Mouse (Mus musculus): ENCODE measurements around the gene Pigt.

Gene Pigt

DNA sequence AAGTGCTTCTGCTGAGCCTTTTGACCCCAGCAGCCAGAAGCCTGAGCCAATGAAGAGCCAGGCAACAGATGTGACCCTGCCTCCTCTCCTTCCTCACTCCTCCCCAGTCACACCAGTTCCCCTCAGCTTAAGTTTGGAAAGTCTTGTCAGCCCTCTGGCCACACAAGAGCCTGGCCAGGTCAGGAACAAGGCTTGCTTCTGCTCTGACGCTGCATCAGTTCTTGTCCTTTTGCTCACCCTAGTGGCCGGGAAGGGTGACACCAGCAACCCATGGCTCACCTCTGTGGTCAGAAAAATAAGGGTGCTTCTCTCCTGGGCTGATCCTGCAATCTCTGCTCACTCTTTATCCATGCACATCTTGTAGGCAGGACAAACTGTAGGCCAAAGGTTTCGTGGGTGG, 23.5 kb downstream of the Pigt start:
- no peak for DNase-seq (ENCODE audit: low spot score)

- DNase-seq (ENCODE audit: low spot score) = no peak
These were observed 24.5 kb downstream of the Pigt start for GRCm38 (mm10) chr2:164521841-164522240.

GRCm38 (mm10) chr2:164522280-164522679, 25.0 kb downstream of the Pigt start:
- DNase-seq (ENCODE audit: low spot score) = no peak

GRCm38 (mm10) chr2:164523301-164523773, 26.0 kb downstream of the Pigt start:
- no peak for DNase-seq (ENCODE audit: low spot score)

DNA sequence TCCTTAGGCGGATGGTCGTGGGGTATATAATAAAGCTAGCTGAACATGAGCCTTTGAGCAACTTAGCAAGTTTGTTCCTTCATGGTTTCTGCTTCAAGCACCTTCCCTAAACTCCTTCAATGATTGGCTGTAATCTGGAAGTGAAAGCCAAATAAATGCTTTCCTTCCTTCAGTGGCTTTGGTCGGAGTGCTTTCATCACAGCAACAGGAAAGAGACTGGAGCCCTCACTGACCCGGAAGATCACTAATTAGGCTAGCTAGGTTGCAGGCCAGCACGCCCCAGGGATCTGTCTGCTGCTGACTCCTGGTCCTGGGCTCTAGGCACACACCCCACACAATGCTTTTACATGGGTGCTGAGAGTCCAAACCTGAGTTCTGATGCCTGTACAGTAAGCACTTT, 31.2 kb downstream of the Pigt start:
- no peak for DNase-seq (ENCODE audit: low spot score)

DNA sequence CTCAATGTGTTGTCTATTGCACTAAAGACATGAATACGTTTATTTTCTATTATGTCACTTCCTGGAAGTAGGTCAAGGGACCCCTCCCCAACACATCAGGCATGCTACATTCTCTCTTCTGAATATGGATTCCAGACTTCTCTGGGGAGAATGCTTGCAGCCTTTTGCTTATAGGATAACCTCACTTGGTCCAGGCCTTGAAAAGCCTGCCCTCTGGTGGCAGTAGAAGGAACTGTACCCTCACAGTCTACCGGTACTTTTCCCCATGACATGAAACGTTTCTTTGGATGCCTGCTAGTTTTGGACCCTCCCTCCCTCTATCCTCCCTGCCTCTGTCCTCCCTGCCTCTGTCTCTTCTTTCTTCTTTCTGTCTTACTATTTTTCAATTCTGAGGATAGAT, 33.8 kb downstream of the Pigt start:
- DNase-seq (ENCODE audit: low spot score) = no peak

- no peak for DNase-seq (ENCODE audit: low spot score)
These were observed 37.0 kb downstream of the Pigt start for GRCm38 (mm10) chr2:164534315-164534714.

DNA sequence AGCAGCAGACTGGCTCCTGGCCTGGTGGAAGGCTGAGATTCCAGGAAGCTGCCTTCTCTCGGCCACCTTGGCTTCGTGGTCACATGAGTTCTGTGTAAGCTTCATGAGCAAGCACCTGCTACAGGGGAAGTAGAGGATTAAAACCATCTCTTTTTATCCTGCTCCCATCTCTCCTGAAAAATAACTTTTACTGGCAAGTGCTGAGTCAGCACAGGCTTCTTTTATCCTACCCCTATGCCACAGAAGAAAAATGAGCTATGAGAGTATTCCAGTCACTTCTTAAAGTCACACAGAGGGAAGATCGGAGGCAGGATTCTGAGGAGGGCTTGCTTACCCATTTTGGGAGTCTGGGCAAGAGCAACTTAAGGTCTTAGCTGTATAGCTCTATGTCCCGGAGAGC, 39.7 kb downstream of the Pigt start:
- no peak for DNase-seq (ENCODE audit: low spot score)

DNA sequence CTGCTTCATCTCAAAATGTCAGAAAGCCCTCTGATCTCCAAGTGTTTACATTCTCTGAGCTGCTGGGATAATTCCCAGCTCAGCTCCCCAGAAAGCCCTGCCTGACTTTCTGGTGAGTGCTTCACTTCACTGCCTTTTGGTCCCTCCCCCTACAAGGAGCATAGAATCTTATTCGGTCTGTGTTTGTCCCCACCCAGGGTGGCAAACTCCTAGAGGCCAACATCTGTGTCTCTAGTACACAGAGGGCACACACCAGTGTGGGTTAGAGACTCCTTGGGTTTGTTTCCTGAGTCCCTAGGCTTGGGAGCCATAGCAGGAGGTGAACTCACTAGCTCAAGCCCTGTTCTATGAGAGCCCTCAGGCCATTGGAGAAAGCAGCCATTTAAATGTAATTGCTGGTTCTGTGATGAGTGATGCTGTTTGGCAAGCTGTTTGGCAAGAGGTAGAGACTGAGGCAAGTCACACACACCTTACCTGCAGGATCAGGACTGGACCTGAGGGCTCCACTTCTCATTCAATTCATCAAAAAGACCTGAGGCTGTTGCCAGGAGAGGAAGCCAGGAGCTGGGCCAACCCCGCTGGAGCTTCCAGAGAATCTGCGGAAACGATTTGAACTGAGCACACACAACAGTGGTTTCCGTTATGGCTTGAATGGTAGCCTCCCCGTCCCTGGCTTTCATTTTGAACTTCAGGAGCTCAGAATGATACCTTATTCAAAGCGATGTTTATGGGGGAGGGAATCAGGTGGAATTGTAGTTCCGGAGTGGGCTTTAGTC, 43.5 kb downstream of the Pigt start:
- no peak for DNase-seq (ENCODE audit: low spot score)

GRCm38 (mm10) chr2:164542132-164542531, 44.8 kb downstream of the Pigt start:
- DNase-seq (ENCODE audit: low spot score) = no peak

DNA sequence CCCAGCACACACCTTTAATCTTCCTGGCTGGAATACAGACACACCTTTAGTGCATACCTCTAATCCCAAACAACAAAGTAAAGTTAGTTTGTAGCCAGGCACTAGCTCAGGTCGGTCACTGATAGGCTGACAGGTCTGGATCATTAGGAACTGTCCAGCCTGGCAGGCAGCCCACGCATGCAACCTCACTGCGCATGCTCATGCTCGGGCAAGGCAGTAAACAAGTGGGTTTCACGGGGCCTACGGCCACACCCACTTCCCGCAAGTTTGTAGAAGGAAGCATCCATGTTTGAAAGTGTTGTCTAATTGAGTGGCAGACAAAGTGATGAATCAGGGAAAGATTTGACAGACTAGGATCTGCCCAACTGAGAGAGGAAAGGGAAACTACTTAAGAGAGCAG, 45.3 kb downstream of the Pigt start:
- DNase-seq (ENCODE audit: low spot score) = no peak

DNA sequence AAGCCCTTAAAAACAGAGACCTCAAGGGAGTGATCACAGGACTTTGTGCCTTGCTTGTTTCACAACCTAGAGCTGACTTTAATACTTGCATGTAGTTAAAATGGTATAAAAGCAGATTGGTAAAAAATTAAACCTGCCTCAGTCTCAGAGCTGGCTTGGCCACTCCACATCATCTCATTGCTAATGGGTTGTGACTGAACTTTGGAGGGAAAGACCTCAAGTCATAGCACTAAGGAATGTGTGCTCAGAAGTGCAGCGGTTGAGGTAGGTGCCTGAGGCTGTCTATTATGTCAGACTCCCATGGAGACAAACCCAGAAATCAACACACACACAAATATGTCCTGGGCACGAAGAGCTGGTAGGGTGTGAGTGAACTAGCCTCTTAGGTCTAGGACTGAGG, 46.4 kb downstream of the Pigt start:
- DNase-seq (ENCODE audit: low spot score) = no peak

- no peak for DNase-seq (ENCODE audit: low spot score)
These were observed 47.3 kb downstream of the Pigt start for GRCm38 (mm10) chr2:164544454-164545097.

DNA sequence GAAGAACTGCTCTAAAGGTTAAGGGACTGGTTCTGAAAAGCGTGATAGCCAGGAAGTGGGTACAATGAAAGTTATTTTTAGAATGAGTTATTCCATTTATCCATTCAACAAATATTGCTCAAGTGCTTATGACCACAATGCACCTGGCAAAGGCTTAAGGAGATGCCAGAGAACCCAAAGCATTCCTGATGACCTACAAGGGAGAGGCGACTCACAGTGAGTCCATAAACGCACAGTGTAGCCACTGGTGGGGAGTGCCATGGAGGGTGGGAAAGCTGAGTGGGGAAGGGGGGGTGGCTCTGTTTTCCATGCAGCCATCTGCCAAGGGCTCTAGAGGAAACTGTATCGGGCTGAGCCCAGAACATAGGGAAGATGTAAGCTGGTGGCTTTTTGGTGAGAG, 52.0 kb downstream of the Pigt start:
- DNase-seq (ENCODE audit: low spot score) = no peak

- DNase-seq (ENCODE audit: low spot score) = no peak
These were observed 52.9 kb downstream of the Pigt start for GRCm38 (mm10) chr2:164549963-164550894.

DNA sequence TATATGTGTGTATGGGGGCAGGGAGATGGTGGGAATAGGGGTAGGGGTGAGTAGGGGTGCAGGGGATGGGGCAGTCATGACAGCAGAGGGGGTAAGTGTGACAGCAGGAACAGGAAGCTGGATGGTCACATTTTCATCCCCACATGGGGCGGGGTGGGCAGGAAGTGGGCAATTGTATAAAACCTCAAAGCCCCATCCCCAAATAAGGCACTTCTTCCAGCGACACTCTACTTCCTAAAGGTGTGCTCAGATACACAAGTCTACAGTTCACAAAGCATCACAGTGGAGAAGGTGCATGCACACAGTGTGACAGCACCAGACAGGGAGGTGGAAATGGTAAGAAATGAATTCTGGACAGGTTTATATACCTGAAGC, 53.6 kb downstream of the Pigt start:
- no peak for DNase-seq (ENCODE audit: low spot score)

- no peak for DNase-seq (ENCODE audit: low spot score)
These were observed 54.2 kb downstream of the Pigt start for GRCm38 (mm10) chr2:164551502-164551901.
